Mouse (Mus musculus): ENCODE results near the gene Manbal. TPM values are rescaled to one million over a fixed set of nuclear protein-coding genes. Genes with fewer than 3 reads are reported as not detected.
A peak's percentile ranks its signal among the peaks of the same experiment; 100 is the strongest.

The Manbal gene
- total and polyA plus RNA-seq, 3 experiments: 28.4 to 65.7 TPM; not detected in 1

GRCm38 (mm10) chr2:157441363-157441762, 74.0 kb downstream of the Manbal start:
- Histone ChIP-seq H3K4me1 (ENCODE audit: control insufficient read depth in 1 of 2, insufficient read depth in 2 of 2, low read length in 2 of 2) (no peaks in the 10 kb centered on the region), H3K4me3 (ENCODE audit: control insufficient read depth in 1 of 2, insufficient read depth in 1 of 2, low read depth in 2 of 2, low read length in 2 of 2) (no peak overlapping the region), H3K9ac (ENCODE audit: control insufficient read depth, low read depth, low read length, poor library complexity, severe bottlenecking) (no peak overlapping the region), H3K79me2 (ENCODE audit: control insufficient read depth, insufficient read depth, low read length, poor library complexity) (no peaks in the 10 kb centered on the region), H3K36me3 (ENCODE audit: control insufficient read depth in 1 of 2, insufficient read depth in 2 of 2, low read length in 2 of 2) (no peaks in the 10 kb centered on the region), H3K27ac (ENCODE audit: control insufficient read depth, low read depth, low read length) (no peak overlapping the region), H3K27me3 (ENCODE audit: control insufficient read depth in 1 of 2, insufficient read depth in 2 of 2, low read length in 2 of 2) (no peaks in the 10 kb centered on the region; a peak in 1 of 4 replicates), H3K9me3 (replicated peaks; ENCODE audit: insufficient read depth, low read length) (no peaks in the 10 kb centered on the region)
- DNase-seq (ENCODE audit: low read depth, low spot score): peak; percentile 30
- TF ChIP-seq MXI1 (IDR thresholded peaks at IDR 0.05; ENCODE audit: low read depth, low read length): no peak
- TF ChIP-seq CTCF (IDR thresholded peaks at IDR 0.05 in 2 of 3, conservative IDR thresholded peaks at IDR 0.05 in 1 of 3; ENCODE audit: control insufficient read depth in 1 of 3, insufficient read depth in 1 of 3, low read depth in 2 of 3, low read length in 3 of 3, poor library complexity in 1 of 3, severe bottlenecking in 1 of 3): peak; percentile 37 to 53 (median 37)
- no peak for TF ChIP-seq MEF2A (IDR thresholded peaks at IDR 0.05; ENCODE audit: extremely low read depth, insufficient replicate concordance, low read depth, low read length, poor library complexity, severe bottlenecking)

Other genes starting within 250 kb of the Manbal start
- gene Samhd1, start 232.3 kb upstream of the Manbal start, total RNA-seq (2012; rRNA removed): 15.7 and 19.7 TPM in 2 replicates
- 10 to 100 TPM; 50.5 to 76.8 TPM for gene Samhd1, start 232.3 kb upstream of the Manbal start, polyA plus RNA-seq (2012; ENCODE audit: insufficient read depth in 1 of 2, insufficient read length in 2 of 2, low read depth in 1 of 2, low replicate concordance in 2 of 2, missing spikeins in 1 of 2)
- gene Rbl1, start 163.1 kb upstream of the Manbal start, total RNA-seq (2012; rRNA removed): 14.8 and 17.8 TPM in 2 replicates
- 10 to 100 TPM in 1 of 2 experiments, not detected in 1; 18.1 TPM for gene Rbl1, start 163.1 kb upstream of the Manbal start, polyA plus RNA-seq (2012; ENCODE audit: insufficient read depth in 1 of 2, insufficient read length in 2 of 2, low read depth in 1 of 2, low replicate concordance in 2 of 2, missing spikeins in 1 of 2)
- 259 and 284 TPM in 2 replicates for gene Rpn2, start 88.6 kb upstream of the Manbal start, total RNA-seq (2012; rRNA removed)
- 100 to 1,000 TPM; 310 to 316 TPM for gene Rpn2, start 88.6 kb upstream of the Manbal start, polyA plus RNA-seq (2012; ENCODE audit: insufficient read depth in 1 of 2, insufficient read length in 2 of 2, low read depth in 1 of 2, low replicate concordance in 2 of 2, missing spikeins in 1 of 2)
- 0.10 and 0.15 TPM in 2 replicates for gene Mroh8, start 88.0 kb upstream of the Manbal start, total RNA-seq (2012; rRNA removed)
- under 1 TPM in 1 of 2 experiments, not detected in 1; 0.18 TPM for gene Mroh8, start 88.0 kb upstream of the Manbal start, polyA plus RNA-seq (2012; ENCODE audit: insufficient read depth in 1 of 2, insufficient read length in 2 of 2, low read depth in 1 of 2, low replicate concordance in 2 of 2, missing spikeins in 1 of 2)
- not detected in 2 replicates for gene Ghrh, start 20.1 kb upstream of the Manbal start, total RNA-seq (2012; rRNA removed)
- not detected for gene Ghrh, start 20.1 kb upstream of the Manbal start, polyA plus RNA-seq (2012; ENCODE audit: insufficient read depth in 1 of 2, insufficient read length in 2 of 2, low read depth in 1 of 2, low replicate concordance in 2 of 2, missing spikeins in 1 of 2)
- 0.23 and 0.29 TPM in 2 replicates for gene Src, start 50.9 kb downstream of the Manbal start, total RNA-seq (2012; rRNA removed)
- gene Src, start 50.9 kb downstream of the Manbal start, polyA plus RNA-seq (2012; ENCODE audit: insufficient read depth in 1 of 2, insufficient read length in 2 of 2, low read depth in 1 of 2, low replicate concordance in 2 of 2, missing spikeins in 1 of 2): 1 to 10 TPM in 1 of 2 experiments, not detected in 1; 4.2 TPM
- 0.49 and 0.92 TPM in 2 replicates for gene Nnat, start 192.5 kb downstream of the Manbal start, total RNA-seq (2012; rRNA removed)
- 1 to 10 TPM in 1 of 2 experiments, not detected in 1; 1.5 TPM for gene Nnat, start 192.5 kb downstream of the Manbal start, polyA plus RNA-seq (2012; ENCODE audit: insufficient read depth in 1 of 2, insufficient read length in 2 of 2, low read depth in 1 of 2, low replicate concordance in 2 of 2, missing spikeins in 1 of 2)
- gene Blcap, start 203.7 kb downstream of the Manbal start, total RNA-seq (2012; rRNA removed): 10.5 and 11.6 TPM in 2 replicates
- gene Blcap, start 203.7 kb downstream of the Manbal start, polyA plus RNA-seq (2012; ENCODE audit: insufficient read depth in 1 of 2, insufficient read length in 2 of 2, low read depth in 1 of 2, low replicate concordance in 2 of 2, missing spikeins in 1 of 2): 10 to 100 TPM in 1 of 2 experiments, not detected in 1; 19.1 TPM

Data from MEL (cell line).